Mouse (Mus musculus) ES-Bruce4 (cell line): ENCODE measurements around the gene Neurog1.

ENCODE experiments used
- CTCF ChIP-seq: IDR thresholded peaks from one replicate; pipeline ENCODE4 v1.8.1; 2011; ENCODE audit warnings: low read depth, low read length
- EP300 ChIP-seq: IDR thresholded peaks from 2 replicates; pipeline ENCODE4 v1.6.1; 2011; ENCODE audit warnings: low read depth, low read length; ENCODE audit not compliant: insufficient read depth
- POLR2A ChIP-seq: IDR thresholded peaks from one replicate; pipeline ENCODE4 v1.8.1; 2011; ENCODE audit warnings: low read length; ENCODE audit not compliant: insufficient read depth

DNA sequence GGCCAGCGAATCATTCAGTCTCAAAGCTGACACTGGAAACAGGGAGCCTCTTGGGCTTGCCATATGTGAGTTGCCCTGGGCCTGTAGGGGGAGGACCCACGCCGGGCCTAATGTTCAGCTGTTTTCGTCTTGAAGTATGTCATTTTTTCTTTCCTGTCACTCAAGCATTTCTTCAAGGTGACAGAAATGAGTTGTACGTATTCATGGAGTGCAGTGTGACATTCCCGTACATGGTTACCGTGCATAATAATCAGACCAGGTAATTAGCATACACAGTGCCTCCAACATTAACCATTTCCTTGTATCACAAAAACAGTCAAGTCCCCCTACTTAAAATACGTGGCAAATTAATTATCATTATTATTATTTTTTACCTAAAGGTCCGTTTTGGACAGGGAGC lies 35.1 kb upstream of the Neurog1 start:
- TF ChIP-seq POLR2A (no peak), EP300 (no peak), CTCF (no peak)
